Mouse (Mus musculus): Measurements from ENCODE around the gene Agpat1.

Agpat1 gene

DNA sequence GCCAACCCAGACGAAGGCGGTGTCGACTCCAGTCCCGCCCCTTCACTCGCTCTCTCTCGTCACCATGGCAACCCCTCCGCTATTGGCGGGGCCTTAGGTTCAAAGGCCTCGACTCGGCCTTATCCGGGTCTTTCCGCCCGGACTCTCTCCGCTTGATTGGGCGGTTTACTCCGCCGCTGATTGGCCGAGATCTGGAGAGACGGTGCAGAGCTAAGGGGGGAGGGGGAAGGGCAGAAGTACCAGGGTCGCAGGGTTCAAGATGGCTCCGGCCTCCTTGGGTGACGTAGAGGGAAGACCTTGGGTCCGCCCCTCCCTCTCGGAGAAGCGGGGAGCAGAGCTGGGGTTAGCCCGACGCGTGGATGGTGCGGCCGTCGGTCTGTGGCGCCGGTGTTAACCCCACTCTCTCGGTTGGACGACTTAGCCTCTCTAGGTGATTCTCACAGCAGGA, at the start of gene Agpat1:
Agpat1 (plus strand) TSS at position 202 of the 448 bp plus-strand sequence.
- peak; percentile 98 for DNase-seq (ENCODE audit: low spot score in 2 of 2)

DNA sequence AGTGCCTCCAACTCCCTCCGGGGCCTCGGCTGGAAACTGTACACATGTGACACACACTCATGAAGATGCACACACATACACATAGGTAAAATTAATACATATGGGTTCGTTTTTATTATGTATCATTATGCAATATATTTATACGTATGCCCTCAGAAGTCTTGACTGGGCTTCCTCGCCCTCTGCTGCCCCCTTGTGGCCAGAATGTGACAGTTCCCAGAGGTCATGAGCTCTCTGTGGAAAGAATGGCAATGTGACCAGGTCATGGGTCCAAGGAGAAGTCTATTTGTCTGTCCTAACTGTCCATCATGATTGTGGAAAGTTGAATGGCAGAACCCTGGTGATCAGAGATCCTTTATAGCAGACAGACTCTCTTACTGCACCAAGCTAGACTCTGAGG, 48.6 kb upstream of the Agpat1 start:
- peak; percentile 63 to 77 for DNase-seq (ENCODE audit: low spot score in 2 of 2)

DNA sequence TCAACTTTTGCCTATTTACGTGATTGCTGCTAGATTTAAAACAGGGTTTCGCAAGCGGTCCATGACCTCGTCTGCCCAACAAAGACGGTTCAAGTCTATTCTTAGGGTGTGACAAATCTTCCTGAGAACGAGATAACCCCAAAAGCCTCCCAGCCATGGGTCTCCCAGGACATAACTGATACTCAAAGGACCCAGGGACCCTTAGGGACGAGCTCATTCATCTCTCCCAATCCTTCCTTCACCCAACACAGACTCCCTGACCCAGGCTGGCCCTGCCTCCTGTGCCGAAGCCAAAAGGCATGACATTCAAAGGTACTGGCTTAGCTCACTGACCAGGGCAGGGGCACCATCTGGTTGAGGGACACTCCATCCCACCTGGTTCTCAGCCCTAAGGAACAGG, 47.7 kb upstream of the Agpat1 start:
- DNase-seq (ENCODE audit: low spot score in 2 of 2), result no peak

DNA sequence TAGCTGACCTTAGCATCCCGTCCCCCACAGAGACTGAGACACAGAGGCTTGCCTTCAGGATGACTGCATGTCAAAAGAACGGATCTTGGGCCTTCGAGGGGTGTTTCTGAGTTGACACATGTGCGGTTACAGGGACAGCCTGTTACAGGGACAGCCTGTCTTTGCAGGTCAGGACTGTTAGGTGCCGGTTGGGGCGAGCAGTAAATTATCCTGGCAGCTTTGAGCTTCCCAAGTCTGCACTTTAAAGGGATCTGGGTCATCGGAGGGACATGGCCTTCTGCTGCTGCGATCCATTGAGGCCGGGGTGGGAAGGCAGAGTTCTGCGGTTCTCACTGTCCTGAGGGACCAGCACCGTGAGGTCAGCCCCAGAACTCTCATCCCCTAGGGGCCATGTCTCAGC, 46.7 kb upstream of the Agpat1 start:
- DNase-seq (ENCODE audit: low spot score in 2 of 2), result no peak

DNA sequence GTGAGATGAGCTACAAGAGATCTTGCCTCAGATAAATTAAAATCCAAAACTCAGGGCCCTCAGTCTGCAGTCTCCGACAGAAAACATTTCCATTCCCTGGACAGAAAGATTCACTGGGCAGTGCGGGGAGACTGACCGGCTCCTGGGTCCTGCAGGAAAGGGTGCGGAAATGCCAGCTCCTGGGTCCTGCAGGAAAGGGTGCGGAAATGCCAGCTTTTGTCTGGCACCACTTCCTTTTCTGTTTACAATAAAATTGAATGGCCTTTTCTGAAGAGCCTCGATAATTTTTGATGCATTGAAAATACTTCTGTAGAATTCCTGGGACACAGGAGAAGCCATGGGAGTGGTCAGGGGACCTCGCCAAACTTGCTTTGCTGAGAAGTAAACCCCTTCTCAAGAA, 44.9 kb upstream of the Agpat1 start:
- no peak for DNase-seq (ENCODE audit: low spot score in 2 of 2)

DNA sequence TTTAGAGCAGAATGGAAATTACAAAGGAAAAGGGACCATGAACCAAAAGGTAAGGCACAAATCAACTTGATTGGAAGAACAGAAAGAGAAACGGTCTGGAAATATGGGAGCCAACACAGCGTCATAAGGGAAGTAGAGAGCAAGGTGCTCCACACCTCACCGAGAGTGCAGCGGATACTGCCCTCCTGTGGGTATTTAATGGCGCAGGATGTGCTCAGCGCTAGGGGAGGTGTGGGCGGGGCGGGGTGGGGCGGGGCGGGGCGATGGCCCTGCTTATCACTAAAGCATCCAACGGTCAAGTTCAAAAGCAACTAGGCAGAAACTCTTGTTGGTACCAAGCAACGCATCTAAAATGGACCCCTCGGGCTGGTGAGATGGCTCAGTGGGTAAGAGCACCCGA, 44.2 kb upstream of the Agpat1 start:
- no peak for DNase-seq (ENCODE audit: low spot score in 2 of 2)

DNA sequence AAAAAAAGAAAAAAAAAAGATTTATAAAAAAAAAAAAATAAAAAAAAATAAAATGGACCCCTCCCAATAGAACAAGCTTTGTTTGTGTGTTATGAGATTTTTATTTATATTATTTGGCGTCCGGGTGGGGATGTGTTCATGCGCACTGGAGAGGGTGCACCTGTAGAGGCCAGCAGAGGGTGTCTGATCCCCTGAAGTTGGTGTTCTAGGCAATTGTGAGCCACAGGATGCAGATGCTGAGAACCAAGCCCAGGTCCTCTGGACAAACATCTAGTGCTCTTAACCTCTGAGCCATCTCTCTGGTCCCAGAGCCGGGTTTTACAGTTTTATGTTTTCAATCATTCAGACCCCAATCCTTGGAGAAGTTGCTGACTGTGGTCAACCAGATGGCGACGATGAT, 43.6 kb upstream of the Agpat1 start:
- DNase-seq (ENCODE audit: low spot score in 2 of 2), result no peak

DNA sequence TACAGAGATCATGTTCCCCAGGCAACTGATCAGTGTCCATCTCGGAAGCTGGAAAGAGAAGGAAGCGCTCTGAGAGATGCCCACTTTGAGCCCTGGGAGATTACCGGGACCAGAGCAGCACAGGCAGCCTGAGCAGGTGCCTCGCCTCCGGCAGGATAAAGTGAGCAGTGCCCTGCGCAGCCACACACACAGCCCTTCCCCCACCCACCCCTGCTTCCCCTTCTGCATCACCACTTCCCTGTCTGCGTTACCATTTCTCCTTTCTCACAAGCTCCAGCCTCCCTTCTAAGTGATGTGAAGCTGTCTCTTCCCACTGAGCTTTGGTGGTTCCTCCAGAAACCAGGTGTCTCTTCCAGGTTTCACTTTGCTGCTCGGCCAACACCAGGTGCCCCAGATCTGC, 42.9 kb upstream of the Agpat1 start:
- DNase-seq (ENCODE audit: low spot score in 2 of 2), result no peak

DNA sequence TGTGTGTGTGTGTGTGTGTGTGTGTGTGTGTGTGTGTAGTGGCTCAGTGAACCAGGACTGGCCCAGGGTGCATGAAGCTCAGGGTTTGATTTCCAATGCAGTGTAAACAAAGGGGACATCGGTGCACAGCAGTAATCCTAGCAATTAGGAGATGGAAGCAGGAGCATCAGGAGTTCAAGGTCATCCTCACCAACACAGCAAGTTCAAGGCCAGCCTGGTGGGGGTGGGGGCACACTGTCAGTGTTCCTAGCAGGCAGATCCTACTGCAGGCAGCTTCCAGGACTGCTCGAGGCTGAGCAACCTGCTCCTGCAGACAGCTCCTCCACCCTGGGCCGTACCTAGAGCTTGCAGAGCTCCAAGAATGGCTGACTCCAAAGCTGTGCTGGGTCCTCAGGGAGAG, 41.5 kb upstream of the Agpat1 start:
- DNase-seq (ENCODE audit: low spot score in 2 of 2), result no peak

DNA sequence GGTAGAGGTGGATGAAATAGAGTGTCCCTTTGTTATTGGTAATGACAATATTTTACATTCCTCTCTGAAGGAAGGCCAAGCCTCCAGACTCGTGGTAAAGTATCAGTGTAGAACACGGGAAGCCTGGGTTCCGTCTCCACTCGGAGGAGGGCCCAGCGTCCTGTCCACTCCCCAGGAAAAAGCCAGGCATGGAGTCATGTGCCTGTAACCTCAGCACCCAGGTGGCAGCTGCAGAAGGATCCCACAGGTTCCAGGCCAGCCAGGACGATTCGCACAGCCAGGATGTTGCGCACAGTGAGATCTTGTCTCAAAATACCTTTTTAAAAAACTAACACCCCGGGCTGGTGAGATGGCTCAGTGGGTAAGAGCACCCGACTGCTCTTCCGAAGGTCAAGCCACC, 40.7 kb upstream of the Agpat1 start:
- no peak for DNase-seq (ENCODE audit: low spot score in 2 of 2)

DNA sequence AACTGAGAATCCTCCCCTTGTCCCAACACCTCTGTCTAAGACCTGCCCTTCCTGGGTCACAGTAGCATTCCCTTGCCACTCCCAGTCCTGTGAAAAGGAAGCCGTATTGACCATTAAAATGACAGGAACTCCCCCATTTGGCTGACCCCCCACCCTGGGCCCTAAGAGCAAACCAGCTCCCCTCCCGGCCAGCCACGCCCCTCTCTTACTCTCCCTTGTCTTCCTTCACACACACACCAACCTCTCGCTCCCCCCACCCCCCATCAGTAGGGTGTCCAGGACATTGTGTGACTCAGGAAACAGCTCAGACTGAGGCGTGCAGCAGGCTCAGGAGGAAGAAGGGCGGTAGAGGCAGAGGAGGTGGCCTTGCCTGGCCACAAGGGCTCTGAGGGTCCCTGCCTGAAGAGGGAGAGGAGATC, 40.0 kb upstream of the Agpat1 start, which contains the start of gene Notch4:
Notch4 (plus strand) TSS at position 266 of the 419 bp plus-strand sequence.
- no peak for DNase-seq (ENCODE audit: low spot score in 2 of 2)

DNA sequence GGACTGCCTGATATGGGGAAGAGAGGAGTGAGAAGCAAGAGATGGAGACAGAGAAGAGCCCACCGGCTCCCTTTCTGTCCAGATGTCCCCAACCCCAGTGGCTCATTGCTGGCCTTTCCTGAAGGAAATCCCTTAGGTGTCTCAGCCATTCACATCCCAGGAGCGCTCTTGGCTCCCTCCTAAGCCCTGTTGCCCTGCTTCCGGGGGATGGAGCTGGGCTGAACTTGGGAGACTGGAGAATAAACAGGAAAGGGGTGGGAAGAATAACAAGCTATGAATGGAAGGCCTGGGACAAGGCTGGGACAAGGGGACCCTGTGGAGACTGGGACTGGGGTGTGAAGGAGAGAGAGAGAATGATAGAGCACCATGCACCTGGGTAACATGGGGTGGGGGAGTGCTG, 39.3 kb upstream of the Agpat1 start:
- DNase-seq (ENCODE audit: low spot score in 2 of 2), result no peak

DNA sequence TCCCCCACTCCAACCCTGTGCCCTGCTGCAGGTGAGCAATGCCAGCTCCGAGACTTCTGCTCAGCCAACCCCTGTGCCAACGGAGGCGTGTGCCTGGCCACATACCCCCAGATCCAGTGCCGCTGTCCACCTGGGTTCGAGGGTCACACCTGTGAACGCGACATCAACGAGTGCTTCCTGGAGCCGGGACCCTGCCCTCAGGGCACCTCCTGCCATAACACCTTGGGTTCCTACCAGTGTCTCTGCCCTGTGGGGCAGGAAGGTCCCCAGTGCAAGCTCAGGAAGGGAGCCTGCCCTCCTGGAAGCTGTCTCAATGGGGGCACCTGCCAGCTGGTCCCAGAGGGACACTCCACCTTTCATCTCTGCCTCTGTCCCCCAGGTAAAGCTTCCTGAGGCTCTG, 36.8 kb upstream of the Agpat1 start:
- DNase-seq (ENCODE audit: low spot score in 2 of 2), result no peak

DNA sequence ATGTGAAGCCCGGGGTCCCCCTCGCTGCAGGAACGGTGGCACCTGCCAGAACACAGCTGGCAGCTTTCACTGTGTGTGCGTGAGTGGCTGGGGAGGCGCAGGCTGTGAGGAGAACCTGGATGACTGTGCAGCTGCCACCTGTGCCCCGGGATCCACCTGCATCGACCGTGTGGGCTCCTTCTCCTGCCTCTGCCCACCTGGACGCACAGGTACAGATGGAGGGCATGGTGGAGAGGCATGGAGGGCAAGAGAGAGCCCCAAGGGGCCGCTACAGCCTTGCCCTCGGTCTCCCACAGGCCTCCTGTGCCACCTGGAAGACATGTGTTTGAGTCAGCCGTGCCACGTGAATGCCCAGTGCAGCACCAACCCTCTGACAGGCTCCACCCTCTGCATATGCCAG, 35.6 kb upstream of the Agpat1 start:
- DNase-seq (ENCODE audit: low spot score in 2 of 2), result no peak

DNA sequence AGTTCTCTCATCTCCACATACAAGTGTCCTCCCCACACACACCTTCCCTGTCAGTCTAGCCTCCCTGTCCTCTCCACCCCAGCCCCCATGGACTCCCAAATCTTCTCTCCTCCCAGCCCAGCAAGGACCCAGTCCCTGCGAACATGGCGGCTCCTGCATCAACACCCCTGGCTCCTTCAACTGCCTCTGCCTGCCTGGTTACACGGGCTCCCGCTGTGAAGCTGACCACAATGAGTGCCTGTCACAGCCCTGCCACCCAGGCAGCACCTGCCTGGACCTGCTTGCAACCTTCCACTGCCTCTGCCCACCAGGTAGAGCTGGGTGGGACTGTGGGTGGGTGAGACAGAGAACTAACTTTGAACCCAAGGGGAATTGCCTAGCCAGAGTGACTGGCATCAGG, 34.1 kb upstream of the Agpat1 start:
- DNase-seq (ENCODE audit: low spot score in 2 of 2), result no peak

DNA sequence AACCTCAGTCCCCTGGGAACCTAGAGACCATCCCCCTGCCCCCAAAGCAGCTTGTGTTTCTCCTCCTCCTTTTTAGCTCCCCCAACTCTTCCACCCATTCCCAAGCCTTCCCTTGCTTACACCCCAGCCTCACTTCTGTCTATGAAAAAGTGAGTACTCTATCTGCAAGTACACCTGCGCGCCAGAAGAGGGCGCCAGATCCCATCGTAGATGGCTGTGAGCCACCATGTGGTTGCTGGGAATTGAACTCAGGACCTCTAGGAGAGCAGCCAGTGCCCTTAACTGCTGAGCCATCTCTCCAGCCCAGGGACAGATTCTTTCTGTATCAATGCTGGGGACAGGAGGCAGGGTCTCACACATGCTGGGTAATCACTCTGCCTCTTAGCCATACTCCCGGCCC, 32.2 kb upstream of the Agpat1 start:
- no peak for DNase-seq (ENCODE audit: low spot score in 2 of 2)

DNA sequence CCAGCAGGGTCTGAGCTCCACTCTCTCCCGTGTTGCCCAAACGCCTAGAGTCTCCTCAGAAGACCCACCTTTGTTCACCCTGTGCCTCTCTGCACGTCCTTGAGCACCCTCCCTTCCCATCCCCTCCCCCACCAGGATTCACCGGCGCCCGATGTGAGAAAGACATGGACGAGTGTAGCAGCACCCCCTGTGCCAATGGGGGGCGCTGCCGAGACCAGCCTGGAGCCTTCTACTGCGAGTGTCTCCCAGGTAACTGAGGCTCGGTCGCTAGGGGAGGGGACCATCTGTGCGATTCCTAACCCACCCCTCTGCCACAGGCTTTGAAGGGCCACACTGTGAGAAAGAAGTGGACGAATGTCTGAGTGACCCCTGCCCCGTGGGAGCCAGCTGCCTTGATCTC, 31.7 kb upstream of the Agpat1 start:
- DNase-seq (ENCODE audit: low spot score in 2 of 2), result no peak

DNA sequence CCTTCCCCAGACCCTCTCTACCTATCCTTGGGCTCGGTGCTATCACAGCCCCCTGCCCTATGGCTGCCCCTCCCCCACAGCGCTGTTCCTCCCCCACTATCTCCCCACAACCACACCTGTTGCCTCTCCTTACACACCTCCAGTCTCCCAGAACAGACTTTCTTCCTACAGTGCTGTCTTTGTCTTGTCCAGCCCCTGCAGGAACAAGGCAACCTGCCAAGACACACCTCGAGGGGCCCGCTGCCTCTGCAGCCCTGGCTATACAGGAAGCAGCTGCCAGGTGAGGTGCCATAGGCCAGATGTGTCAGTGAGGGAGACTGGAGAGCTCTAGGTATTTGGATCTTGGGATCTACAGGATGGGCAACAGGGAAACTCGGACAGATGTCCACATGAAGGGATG, 27.5 kb upstream of the Agpat1 start:
- no peak for DNase-seq (ENCODE audit: low spot score in 2 of 2)

DNA sequence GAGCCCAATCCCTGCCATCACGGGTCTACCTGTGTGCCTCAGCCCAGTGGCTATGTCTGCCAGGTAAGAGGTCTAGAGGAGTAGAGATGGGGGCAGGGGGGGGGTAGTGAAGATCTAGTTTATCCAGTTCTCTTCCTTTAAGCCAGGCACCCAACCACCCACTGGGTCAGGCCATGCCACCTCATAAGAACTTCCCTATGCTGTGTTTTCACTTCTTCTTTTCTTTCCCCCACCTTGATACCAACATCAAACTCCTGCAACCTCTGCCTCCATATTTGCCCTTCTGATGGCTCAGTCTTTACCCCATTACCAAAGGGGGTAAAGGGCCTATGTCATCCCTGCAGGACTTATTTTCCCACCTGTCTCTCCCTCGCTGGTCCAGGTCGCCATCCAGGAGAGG, 26.0 kb upstream of the Agpat1 start:
- peak in 1 of 2 experiments; percentile 54 for DNase-seq (ENCODE audit: low spot score in 2 of 2)

DNA sequence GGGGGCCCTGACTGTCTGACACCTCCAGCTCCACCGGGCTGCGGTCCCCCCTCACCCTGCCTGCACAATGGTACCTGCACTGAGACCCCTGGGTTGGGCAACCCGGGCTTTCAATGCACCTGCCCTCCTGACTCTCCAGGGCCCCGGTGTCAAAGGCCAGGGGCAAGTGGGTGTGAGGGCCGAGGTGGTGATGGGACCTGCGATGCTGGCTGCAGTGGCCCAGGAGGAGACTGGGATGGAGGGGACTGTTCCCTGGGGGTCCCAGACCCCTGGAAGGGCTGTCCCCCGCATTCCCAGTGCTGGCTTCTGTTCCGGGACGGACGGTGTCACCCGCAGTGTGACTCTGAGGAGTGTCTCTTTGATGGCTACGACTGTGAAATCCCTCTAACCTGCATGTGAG, 21.5 kb upstream of the Agpat1 start:
- no peak for DNase-seq (ENCODE audit: low spot score in 2 of 2)

DNA sequence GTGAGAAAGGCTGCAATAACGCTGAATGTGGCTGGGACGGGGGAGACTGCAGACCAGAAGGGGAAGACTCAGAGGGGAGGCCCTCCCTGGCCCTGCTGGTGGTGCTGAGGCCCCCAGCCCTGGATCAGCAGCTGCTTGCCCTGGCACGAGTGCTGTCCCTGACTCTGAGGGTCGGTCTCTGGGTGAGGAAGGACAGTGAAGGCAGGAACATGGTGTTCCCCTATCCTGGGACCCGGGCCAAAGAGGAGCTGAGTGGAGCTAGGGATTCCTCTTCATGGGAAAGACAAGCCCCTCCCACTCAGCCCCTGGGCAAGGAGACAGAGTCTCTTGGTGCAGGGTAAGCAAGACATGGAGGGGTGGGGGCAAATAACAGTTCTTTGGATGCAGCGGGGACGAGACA, 20.7 kb upstream of the Agpat1 start:
- DNase-seq (ENCODE audit: low spot score in 2 of 2), result no peak

DNA sequence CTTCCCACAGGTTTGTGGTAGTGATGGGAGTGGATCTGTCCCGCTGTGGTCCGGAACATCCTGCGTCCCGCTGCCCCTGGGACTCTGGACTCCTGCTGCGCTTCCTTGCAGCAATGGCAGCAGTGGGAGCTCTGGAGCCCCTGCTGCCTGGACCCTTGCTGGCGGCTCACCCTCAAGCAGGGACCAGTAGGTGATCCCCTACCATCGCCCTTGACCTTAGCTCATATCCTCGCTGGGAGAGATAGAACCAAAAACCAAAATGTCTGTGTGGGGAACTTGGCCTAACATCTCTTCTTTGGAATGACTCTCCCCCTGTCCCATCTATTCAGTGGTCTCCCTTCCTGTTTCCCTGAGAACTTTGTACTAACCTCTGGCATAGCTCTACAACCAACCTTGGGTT, 20.2 kb upstream of the Agpat1 start:
- DNase-seq (ENCODE audit: low spot score in 2 of 2), result no peak

DNA sequence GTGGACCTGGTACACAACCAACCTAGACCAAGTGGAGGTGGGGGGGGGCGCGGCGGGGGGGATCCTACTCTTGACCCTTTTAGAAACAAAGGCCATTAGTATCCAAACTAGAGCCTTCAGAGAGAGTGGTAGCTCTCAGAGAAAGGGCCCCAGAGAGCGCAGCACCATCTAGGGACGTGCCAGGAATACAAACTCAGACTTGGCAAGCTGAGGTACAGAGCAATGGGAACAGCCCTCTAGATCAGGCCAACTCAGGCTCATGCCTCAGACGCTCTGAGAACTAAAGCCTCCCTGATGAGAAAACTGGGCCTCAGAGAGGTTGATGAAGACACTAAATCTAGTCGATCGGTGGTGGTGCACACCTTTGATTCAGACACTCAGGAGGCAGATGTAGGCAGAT, 18.9 kb upstream of the Agpat1 start:
- DNase-seq (ENCODE audit: low spot score in 2 of 2), result no peak

DNA sequence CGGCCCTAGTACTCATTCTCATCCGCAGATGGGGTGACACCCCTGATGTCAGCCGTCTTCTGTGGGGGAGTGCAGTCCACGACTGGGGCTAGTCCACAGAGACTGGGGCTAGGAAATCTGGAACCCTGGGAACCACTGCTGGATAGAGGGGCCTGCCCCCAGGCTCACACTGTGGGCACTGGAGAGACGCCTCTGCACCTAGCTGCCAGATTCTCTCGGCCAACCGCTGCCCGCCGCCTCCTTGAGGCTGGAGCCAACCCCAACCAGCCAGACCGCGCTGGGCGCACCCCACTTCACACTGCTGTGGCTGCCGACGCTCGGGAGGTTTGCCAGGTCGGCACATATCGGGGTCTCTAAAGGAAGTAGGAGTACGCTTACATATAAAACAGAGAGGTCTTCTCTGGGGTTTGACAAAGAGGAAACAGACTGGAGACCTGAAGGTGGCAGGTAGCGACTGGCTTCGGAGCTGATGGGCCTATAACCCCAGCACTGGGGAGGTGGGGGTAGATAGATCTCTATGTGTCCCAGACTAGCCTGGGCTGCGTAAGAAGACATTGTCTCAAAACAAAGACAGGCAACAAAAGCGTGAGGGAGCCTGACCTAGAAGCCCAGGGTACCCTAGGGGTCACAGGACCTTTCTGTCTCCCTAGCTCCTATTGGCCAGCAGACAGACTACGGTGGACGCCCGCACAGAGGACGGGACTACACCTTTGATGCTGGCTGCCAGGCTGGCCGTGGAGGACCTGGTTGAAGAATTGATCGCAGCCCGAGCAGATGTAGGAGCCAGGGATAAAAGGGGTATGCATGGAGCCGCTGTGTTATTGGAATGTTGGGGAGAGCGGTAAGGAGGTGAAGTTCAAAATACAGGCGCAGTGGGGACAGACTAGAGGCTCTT, 17.9 kb upstream of the Agpat1 start:
- DNase-seq (ENCODE audit: low spot score in 2 of 2), result no peak

Measured in natural killer cell, adult 2 months (primary cell).